Mouse (Mus musculus) stomach, postnatal 0 days (tissue): ENCODE measurements around the gene Serinc5. TPM values are rescaled to one million over a fixed set of nuclear protein-coding genes. Genes with fewer than 3 reads are reported as not detected.

Source experiments
- ATAC-seq: fragments of 200-750 bp; cut with Nextera tagmentation; 2 replicates; pipeline ENCODE4 v1.8.0; 2017; ENCODE audit not compliant: low FRiP score, low TSS enrichment
- DNase-seq: peaks from one replicate; pipeline ENCODE4 v3.0.0-alpha.2; 2016; ENCODE audit warnings: low spot score
- H3K27ac ChIP-seq: fragments of 300-500 bp; sonication (generic); replicated peaks from 2 replicates; pipeline ENCODE4 v1.5.1; 2014; ENCODE audit warnings: mild to moderate bottlenecking, control low read depth
- H3K27me3 ChIP-seq: fragments of 300-500 bp; sonication (generic); 2 replicates; pipeline ENCODE4 v1.6.1; 2014; ENCODE audit warnings: low read length; ENCODE audit not compliant: control insufficient read depth, insufficient read depth
- H3K36me3 ChIP-seq: fragments of 300-500 bp; sonication (generic); 2 replicates; pipeline ENCODE4 v1.6.1; 2014; ENCODE audit warnings: low read length, mixed read lengths; ENCODE audit not compliant: control insufficient read depth, insufficient read depth
- H3K4me1 ChIP-seq: fragments of 300-500 bp; sonication (generic); replicated peaks from 2 replicates; pipeline ENCODE4 v1.6.1; 2014; ENCODE audit warnings: antibody characterized with exemption; ENCODE audit not compliant: control insufficient read depth, insufficient read depth
- H3K4me2 ChIP-seq: fragments of 300-500 bp; sonication (generic); replicated peaks from 2 replicates; pipeline ENCODE4 v1.6.1; 2014; ENCODE audit warnings: low read depth, mild to moderate bottlenecking, control low read depth, moderate library complexity
- H3K4me3 ChIP-seq: fragments of 300-500 bp; sonication (generic); 2 replicates; pipeline ENCODE4 v1.5.1; 2014; ENCODE audit warnings: low read depth, low read length, control low read depth
- H3K9ac ChIP-seq: fragments of 300-500 bp; sonication (generic); 2 replicates; pipeline ENCODE4 v1.6.1; 2014; ENCODE audit warnings: mild to moderate bottlenecking, low read length, control low read depth, mixed read lengths
- H3K9me3 ChIP-seq: fragments of 300-500 bp; sonication (generic); 2 replicates; pipeline ENCODE4 v1.6.1; 2016; ENCODE audit warnings: low read length; ENCODE audit not compliant: control insufficient read depth
- CTCF ChIP-seq: IDR thresholded peaks from 2 replicates; pipeline ENCODE4 v1.5.1; 2016; ENCODE audit warnings: antibody characterized with exemption, low read depth, mild to moderate bottlenecking, moderate library complexity
- EP300 ChIP-seq: optimal IDR thresholded peaks from 2 replicates; pipeline ENCODE3; 2016; ENCODE audit warnings: antibody characterized with exemption
- WGBS: fragments of 180-500 bp; shearing (Covaris S2); extraction: QIAGEN DNeasy Blood & Tissue Kit; methylation state at CpG from one replicate; pipeline ENCODE4 v1.1.7; 2014; 5-methylcytosine and 5-hydroxymethylcytosine counted together
- polyA plus RNA-seq: library from polyadenylated mRNA; unstranded; fragments of >200 nt; fragmentation: Nextera tagmentation; extraction: Ambion mirVana; gene quantifications from 2 replicates; pipeline ENCODE4 v1.2.1, GENCODE M21; 2015

The Serinc5 gene
- polyA plus RNA-seq, 1 experiment from 2014 or later = 14.5 TPM

- Histone ChIP-seq H3K9ac (no peak overlapping the region), H3K4me1 (peaks cover 9% of the 10 kb centered on the region; the same call in 1 of the 2 replicates), H3K36me3 (no peaks in the 10 kb centered on the region), H3K4me2 (no peak overlapping the region), H3K4me3 (no peak overlapping the region), H3K27me3 (no peaks in the 10 kb centered on the region), H3K27ac (0 out of 2 replicates have a peak overlapping the region, but pooled peaks have one; percentile 24), H3K9me3 (no peaks in the 10 kb centered on the region)
- no peak for TF ChIP-seq CTCF
- DNase-seq = no peak
- no peak for ATAC-seq
- WGBS = 34% methylated on average over 2 of the region's 2 CpGs
Measured at GRCm38 (mm10) chr13:92647695-92648094, 36.8 kb downstream of the Serinc5 start.

- Histone ChIP-seq H3K36me3 (no peaks in the 10 kb centered on the region), H3K27me3 (no peaks in the 10 kb centered on the region), H3K4me1 (peaks cover 15% of the 10 kb centered on the region; the same call in 1 of the 2 replicates), H3K9me3 (no peaks in the 10 kb centered on the region), H3K27ac (no peak overlapping the region), H3K9ac (no peak overlapping the region), H3K4me2 (no peak overlapping the region), H3K4me3 (no peak overlapping the region)
- ATAC-seq (no peak), DNase-seq (no peak)
- no peak for TF ChIP-seq EP300
- TF ChIP-seq CTCF = no peak
- 88% methylated on average over 10 of the region's 10 CpGs for WGBS
Measured at GRCm38 (mm10) chr13:92649111-92649510, 38.2 kb downstream of the Serinc5 start.

- peak; percentile 89 for ATAC-seq
Measured at GRCm38 (mm10) chr13:92650956-92651355, 40.1 kb downstream of the Serinc5 start.

GRCm38 (mm10) chr13:92652498-92652897 is 41.6 kb downstream of the Serinc5 start:
- Histone ChIP-seq H3K9ac (no peak overlapping the region), H3K36me3 (no peaks in the 10 kb centered on the region), H3K4me1 (peaks cover 15% of the 10 kb centered on the region), H3K27ac (peak overlapping the region; percentile 67; the same call in 1 of the 2 replicates), H3K4me3 (no peak overlapping the region), H3K4me2 (no peak overlapping the region), H3K9me3 (no peaks in the 10 kb centered on the region), H3K27me3 (no peaks in the 10 kb centered on the region)
- DNase-seq (no peak), ATAC-seq (no peak)
- WGBS = 57% methylated on average over 2 of the region's 2 CpGs
- TF ChIP-seq EP300 (no peak), CTCF (no peak)

More at GRCm38 (mm10) chr13:92650956-92651355, 40.1 kb downstream of the Serinc5 start:
- Histone ChIP-seq H3K36me3 (no peaks in the 10 kb centered on the region), H3K27ac (peak overlapping the region; percentile 73; the same call in 1 of the 2 replicates), H3K4me1 (peaks cover 15% of the 10 kb centered on the region; the same call in 1 of the 2 replicates), H3K4me3 (no peak overlapping the region), H3K9me3 (no peaks in the 10 kb centered on the region), H3K9ac (no peak overlapping the region), H3K4me2 (no peak overlapping the region), H3K27me3 (no peaks in the 10 kb centered on the region)
- TF ChIP-seq CTCF (0 out of 2 replicates have a peak, but pooled peaks have one; percentile 3), EP300 (no peak)
- peak; percentile 40 for DNase-seq
- WGBS = 16% methylated on average over 2 of the region's 2 CpGs

- H3K9me3 ChIP-seq = no peaks in the 10 kb centered on the region
- no peaks in the 10 kb centered on the region for H3K36me3 ChIP-seq
- no peak overlapping the region for H3K9ac ChIP-seq
- no peak overlapping the region for H3K4me3 ChIP-seq
- WGBS = 19% methylated on average over 5 of the region's 5 CpGs
- peaks cover 15% of the 10 kb centered on the region for H3K4me1 ChIP-seq
- ATAC-seq = peak; percentile 63; the same call in 1 of the 2 replicates
- TF ChIP-seq CTCF (no peak), EP300 (no peak)
- H3K27ac ChIP-seq = peak overlapping the region; percentile 67; the same call in 1 of the 2 replicates
- H3K4me2 ChIP-seq = no peak overlapping the region
- peak; percentile 30 for DNase-seq
- H3K27me3 ChIP-seq = no peaks in the 10 kb centered on the region
Measured at GRCm38 (mm10) chr13:92653283-92653682, 42.4 kb downstream of the Serinc5 start.

- TF ChIP-seq EP300 (no peak), CTCF (no peak)
- 33% methylated on average over 4 of the region's 4 CpGs for WGBS
- no peak overlapping the region for H3K4me2 ChIP-seq
Measured at GRCm38 (mm10) chr13:92656815-92657513, 46.1 kb downstream of the Serinc5 start.

More at GRCm38 (mm10) chr13:92656815-92657513, 46.1 kb downstream of the Serinc5 start:
- H3K36me3 ChIP-seq = no peaks in the 10 kb centered on the region
- H3K27ac ChIP-seq = peak overlapping the region; percentile 58
- DNase-seq = no peak
- H3K27me3 ChIP-seq = no peaks in the 10 kb centered on the region
- no peak overlapping the region for H3K9ac ChIP-seq
- no peak overlapping the region for H3K4me3 ChIP-seq
- H3K9me3 ChIP-seq = no peaks in the 10 kb centered on the region
- ATAC-seq = peak; percentile 55; the same call in 1 of the 2 replicates
- peaks cover 10% of the 10 kb centered on the region for H3K4me1 ChIP-seq
